Mouse (Mus musculus) limb, embryonic 15.5 days (tissue): ENCODE measurements around the gene Bpnt1. TPM values are rescaled to one million over a fixed set of nuclear protein-coding genes. Genes with fewer than 3 reads are reported as not detected.
A peak's percentile ranks its signal among the peaks of the same experiment; 100 is the strongest.

Source experiments
- ATAC-seq: fragments of 200-750 bp; cut with Nextera tagmentation; 2 replicates; pipeline ENCODE4 v1.8.0; 2017; ENCODE audit warnings: low read depth, moderate TSS enrichment; ENCODE audit not compliant: insufficient number of reproducible peaks, low FRiP score, low TSS enrichment
- H3K27ac ChIP-seq: fragments of 300-500 bp; sonication (generic); 2 replicates; pipeline ENCODE4 v1.5.1; 2015; ENCODE audit warnings: moderate library complexity, mild to moderate bottlenecking, inconsistent platforms
- H3K27me3 ChIP-seq: fragments of 300-500 bp; sonication (generic); 2 replicates; pipeline ENCODE4 v1.6.1; 2015; ENCODE audit warnings: inconsistent platforms
- H3K36me3 ChIP-seq: fragments of 300-500 bp; sonication (generic); 2 replicates; pipeline ENCODE4 v1.6.1; 2015; ENCODE audit warnings: inconsistent platforms
- H3K4me1 ChIP-seq: fragments of 300-500 bp; sonication (generic); 2 replicates; pipeline ENCODE4 v1.6.1; 2015; ENCODE audit warnings: inconsistent platforms
- H3K4me2 ChIP-seq: fragments of 300-500 bp; sonication (generic); 2 replicates; pipeline ENCODE4 v1.6.1; 2015; ENCODE audit warnings: mild to moderate bottlenecking, inconsistent platforms
- H3K4me3 ChIP-seq: fragments of 300-500 bp; sonication (generic); 2 replicates; pipeline ENCODE4 v1.5.1; 2015; ENCODE audit warnings: mild to moderate bottlenecking, inconsistent platforms
- H3K9ac ChIP-seq: fragments of 300-500 bp; sonication (generic); 2 replicates; pipeline ENCODE4 v1.6.1; 2015; ENCODE audit warnings: inconsistent platforms
- H3K9me3 ChIP-seq: fragments of 300-500 bp; sonication (generic); 2 replicates; pipeline ENCODE4 v1.6.1; 2016; ENCODE audit warnings: inconsistent platforms
- WGBS: fragments of 180-500 bp; shearing (Covaris S2); methylation state at CpG from one replicate; pipeline ENCODE4 v1.1.7; 2015; 5-methylcytosine and 5-hydroxymethylcytosine counted together
- polyA plus RNA-seq: library from polyadenylated mRNA; unstranded; fragments of >200 nt; fragmentation: Nextera tagmentation; extraction: Ambion mirVana; gene quantifications from 2 replicates; pipeline ENCODE4 v1.2.1, GENCODE M21; 2015

Gene Bpnt1
- polyA plus RNA-seq, 1 experiment from 2014 or later, result 21.3 TPM

DNA sequence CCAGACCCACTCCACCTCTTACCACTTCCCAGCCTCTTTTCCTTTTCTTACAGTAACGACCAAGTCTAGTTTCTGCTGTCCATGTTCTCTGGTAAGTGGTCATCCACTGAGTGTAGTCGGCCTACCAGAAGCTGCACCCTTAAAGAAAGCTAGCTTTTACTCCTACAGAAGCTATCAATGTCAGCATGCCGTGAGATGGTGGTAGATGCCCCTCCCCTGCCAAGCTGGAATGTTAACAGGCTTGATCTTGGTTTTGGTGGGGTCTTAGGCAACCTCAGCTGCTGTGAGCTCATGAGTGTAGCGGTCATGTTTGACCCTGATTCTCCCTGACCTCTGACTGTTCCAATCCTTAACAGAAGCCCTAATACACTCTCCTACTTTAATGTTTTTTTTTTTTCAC, 26.3 kb downstream of the Bpnt1 start:
- WGBS, result 86% methylated on average over 4 of the region's 4 CpGs
- no peak for ATAC-seq
- H3K4me3 ChIP-seq, result no peak overlapping the region
- peaks cover 43% of the 10 kb centered on the region for H3K36me3 ChIP-seq
- peaks cover 8% of the 10 kb centered on the region for H3K4me1 ChIP-seq
- no peak overlapping the region for H3K9ac ChIP-seq
- H3K27ac ChIP-seq, result no peak overlapping the region
- H3K4me2 ChIP-seq, result no peak overlapping the region
- H3K27me3 ChIP-seq, result no peaks in the 10 kb centered on the region
- H3K9me3 ChIP-seq, result no peaks in the 10 kb centered on the region

DNA sequence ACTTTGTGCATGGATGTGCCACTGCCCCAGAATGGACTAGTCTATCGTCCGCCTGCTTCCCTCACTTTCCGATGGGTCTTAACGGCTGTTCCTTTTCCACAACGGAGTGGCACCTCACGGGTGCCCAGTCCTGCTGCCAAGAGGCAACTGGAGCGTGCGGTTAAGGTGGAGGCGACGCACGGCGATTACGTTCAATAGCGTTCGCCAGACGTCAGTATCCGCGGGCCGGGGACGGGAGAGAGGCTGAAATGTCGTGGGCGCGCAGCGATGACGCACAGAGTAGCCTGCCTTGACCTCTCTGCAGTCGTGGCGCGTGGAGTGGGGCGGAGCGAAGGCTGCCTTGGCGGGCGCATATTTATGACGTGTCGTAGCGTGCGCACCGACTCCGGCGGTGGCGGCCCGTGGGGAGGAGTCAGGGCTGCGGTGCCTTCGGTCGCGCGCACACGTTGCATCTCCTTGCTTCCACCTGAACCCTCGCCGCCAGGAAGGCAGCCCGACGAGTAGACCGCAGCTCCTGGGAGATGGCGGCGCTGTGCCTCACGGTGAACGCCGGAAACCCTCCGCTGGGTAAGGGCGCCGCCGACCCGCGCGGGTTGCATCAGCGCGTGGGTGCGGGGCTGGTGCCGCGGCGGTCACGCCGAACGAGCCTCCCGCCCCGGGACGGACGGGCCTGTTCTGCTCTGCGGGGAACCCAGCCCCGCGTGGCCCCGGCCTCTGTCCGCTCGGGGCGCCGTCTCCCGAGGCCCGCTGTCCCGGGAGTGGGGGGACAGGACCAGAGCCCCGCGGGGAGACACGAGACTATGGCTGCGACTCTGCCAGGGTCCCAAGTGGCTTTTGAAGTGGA, 30.9 kb downstream of the Bpnt1 start, which contains the start of gene Eprs:
Gene Eprs, plus strand, starts transcription at position 368 of the 844 bp plus-strand sequence.
- peak within 1 kb of the TSS; percentile 97 for H3K27ac ChIP-seq
- H3K36me3 ChIP-seq, result peaks cover 17% of the 10 kb centered on the region
- H3K4me3 ChIP-seq, result peak within 1 kb of the TSS; percentile 98
- under 1% methylated on average over 82 of the region's 92 CpGs for WGBS
- ATAC-seq, result peak; percentile 96
- H3K27me3 ChIP-seq, result no peaks in the 10 kb centered on the region
- peak within 1 kb of the TSS; percentile 57 for H3K4me2 ChIP-seq
- H3K4me1 ChIP-seq, result peaks cover 26% of the 10 kb centered on the region
- H3K9me3 ChIP-seq, result no peaks in the 10 kb centered on the region
- H3K9ac ChIP-seq, result peak within 1 kb of the TSS; percentile 92

DNA sequence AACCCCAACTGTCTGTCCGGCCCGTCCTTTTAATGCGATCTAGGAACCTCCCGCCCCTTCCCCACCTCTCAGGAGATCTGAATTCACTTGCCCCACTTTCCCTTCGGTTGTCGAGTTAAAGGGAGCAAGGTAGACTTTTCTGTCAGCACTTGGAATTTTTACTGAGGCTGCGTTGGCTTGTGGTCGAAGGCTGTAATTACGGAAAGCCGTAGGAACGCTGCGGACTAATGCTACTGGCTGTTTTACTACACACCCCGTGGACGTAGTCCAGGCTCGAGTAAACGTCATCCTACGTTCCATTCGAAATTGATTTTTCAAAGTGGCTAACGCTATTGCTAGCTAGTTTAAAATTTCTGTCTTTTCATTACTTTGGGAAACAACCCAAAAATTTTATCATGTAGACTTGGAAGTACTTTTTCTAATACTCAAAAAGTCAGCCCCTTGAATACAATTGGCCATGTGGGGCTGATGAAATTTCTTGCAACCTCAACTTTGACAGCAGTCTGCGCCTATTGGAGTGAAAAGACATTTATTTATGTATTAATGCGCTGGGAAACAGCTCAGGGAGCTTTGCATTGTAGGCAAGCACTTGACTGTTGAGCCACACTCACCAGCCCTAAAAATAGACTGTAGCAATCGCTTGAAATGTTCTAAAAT, 31.7 kb downstream of the Bpnt1 start:
- Histone ChIP-seq H3K4me1 (peaks cover 26% of the 10 kb centered on the region), H3K9ac (peak overlapping the region; percentile 92), H3K4me2 (peak overlapping the region; percentile 54), H3K4me3 (peak overlapping the region; percentile 98), H3K27ac (peak overlapping the region; percentile 97), H3K9me3 (no peaks in the 10 kb centered on the region), H3K27me3 (no peaks in the 10 kb centered on the region), H3K36me3 (peaks cover 16% of the 10 kb centered on the region; the same call in 1 of the 2 replicates)
- whole genome bisulfite sequencing, result 3% methylated on average over 22 of the region's 22 CpGs
- ATAC-seq, result no peak

DNA sequence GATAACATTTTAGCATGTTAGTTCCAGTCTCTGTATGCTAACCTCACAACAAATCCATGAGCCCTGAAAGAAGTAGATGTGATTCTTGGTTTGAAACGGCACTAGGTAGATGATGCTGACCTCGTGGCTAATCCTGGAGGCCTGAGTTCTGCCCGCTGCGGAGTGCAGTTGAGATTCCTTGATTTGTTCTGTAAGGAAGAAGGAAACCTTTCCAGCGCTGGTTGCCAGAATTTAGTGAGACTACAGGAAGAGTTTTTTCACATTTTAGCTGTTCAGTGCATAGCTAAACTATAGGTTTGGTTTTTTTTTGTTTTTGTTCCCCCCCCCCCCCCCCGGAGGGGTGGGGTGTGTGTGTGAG, 32.2 kb downstream of the Bpnt1 start:
- 38% methylated on average over 6 of the region's 6 CpGs for WGBS
- no peaks in the 10 kb centered on the region for H3K27me3 ChIP-seq
- no peak for ATAC-seq
- peak overlapping the region; percentile 98 for H3K4me3 ChIP-seq
- H3K4me1 ChIP-seq, result peaks cover 26% of the 10 kb centered on the region
- H3K36me3 ChIP-seq, result peaks cover 13% of the 10 kb centered on the region; the same call in 1 of the 2 replicates
- no peaks in the 10 kb centered on the region for H3K9me3 ChIP-seq
- H3K4me2 ChIP-seq, result peak overlapping the region; percentile 54
- H3K9ac ChIP-seq, result peak overlapping the region; percentile 92; the same call in 1 of the 2 replicates
- H3K27ac ChIP-seq, result peak overlapping the region; percentile 97; the same call in 1 of the 2 replicates

DNA sequence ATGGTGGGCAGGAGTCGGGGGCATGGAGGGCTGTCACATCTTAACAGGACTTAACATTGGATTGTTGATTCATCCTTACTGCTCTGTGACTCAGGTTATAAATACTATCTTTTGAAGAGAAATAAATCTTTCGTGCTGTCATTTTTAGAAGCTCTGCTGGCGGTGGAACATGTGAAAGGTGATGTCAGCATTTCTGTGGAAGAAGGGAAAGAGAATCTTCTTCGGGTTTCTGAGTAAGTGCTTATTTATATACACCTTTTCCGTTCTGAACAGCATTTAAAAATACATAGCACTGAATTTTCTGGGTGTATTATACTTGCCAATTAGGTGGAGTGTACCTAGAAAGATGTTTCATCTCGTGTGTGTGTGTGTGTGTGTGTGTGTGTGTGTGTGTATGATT, 35.4 kb downstream of the Bpnt1 start:
- 73% methylated on average over 6 of the region's 6 CpGs for WGBS
- H3K27me3 ChIP-seq, result no peaks in the 10 kb centered on the region
- no peak overlapping the region for H3K9ac ChIP-seq
- H3K9me3 ChIP-seq, result no peaks in the 10 kb centered on the region
- no peak overlapping the region for H3K27ac ChIP-seq
- peaks cover 18% of the 10 kb centered on the region for H3K4me1 ChIP-seq
- no peak overlapping the region for H3K4me3 ChIP-seq
- peaks cover 41% of the 10 kb centered on the region for H3K36me3 ChIP-seq
- no peak for ATAC-seq
- no peak overlapping the region for H3K4me2 ChIP-seq

DNA sequence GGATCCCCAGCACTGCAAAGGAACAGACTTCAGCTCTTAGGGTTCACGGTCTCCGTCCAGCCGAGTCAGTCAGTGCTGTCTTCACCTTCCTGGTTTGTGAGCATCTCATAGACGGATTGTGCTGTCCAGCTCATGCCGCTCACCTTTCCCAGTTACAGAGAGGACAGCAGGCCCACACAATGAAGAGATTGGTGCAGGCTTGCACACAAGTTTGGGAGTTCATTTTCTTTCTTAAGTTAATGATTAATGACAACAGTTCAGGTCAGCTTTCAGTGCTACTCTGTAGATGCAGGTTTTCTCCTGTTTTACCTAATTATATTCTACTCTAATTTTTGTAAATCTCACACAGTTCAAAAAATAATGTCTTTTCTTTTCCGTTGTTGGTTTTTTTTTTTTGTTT, 38.0 kb downstream of the Bpnt1 start:
- Histone ChIP-seq H3K9ac (no peak overlapping the region), H3K4me1 (peaks cover 8% of the 10 kb centered on the region), H3K4me2 (no peak overlapping the region), H3K27ac (no peak overlapping the region), H3K4me3 (no peak overlapping the region), H3K27me3 (no peaks in the 10 kb centered on the region), H3K9me3 (no peaks in the 10 kb centered on the region), H3K36me3 (peaks cover 61% of the 10 kb centered on the region)
- ATAC-seq, result no peak
- 92% methylated on average over 6 of the region's 6 CpGs for WGBS

DNA sequence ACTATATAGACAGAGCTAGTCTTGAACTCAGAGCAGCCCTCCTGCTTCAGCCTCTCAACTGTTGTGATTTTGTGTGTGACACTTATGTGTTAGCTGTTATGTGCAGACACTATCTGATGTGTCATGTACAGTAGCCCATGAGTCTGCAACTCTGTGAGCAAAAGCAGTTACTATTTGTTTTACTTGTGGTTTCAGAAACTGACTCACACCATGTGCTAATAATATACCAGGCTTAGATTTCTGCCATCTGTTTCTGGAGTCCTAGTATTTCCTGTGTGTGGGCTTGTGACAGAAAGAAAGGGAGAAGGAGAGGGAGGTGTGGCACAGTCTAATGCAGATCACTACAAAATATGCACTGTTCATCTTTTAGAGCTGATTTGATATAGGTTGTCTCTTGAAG, 44.4 kb downstream of the Bpnt1 start:
- ATAC-seq, result no peak
- H3K9me3 ChIP-seq, result no peaks in the 10 kb centered on the region
- H3K4me1 ChIP-seq, result no peaks in the 10 kb centered on the region
- H3K36me3 ChIP-seq, result peaks cover 83% of the 10 kb centered on the region
- no peak overlapping the region for H3K4me2 ChIP-seq
- H3K4me3 ChIP-seq, result no peak overlapping the region
- H3K27me3 ChIP-seq, result no peaks in the 10 kb centered on the region
- no peak overlapping the region for H3K27ac ChIP-seq
- no peak overlapping the region for H3K9ac ChIP-seq

DNA sequence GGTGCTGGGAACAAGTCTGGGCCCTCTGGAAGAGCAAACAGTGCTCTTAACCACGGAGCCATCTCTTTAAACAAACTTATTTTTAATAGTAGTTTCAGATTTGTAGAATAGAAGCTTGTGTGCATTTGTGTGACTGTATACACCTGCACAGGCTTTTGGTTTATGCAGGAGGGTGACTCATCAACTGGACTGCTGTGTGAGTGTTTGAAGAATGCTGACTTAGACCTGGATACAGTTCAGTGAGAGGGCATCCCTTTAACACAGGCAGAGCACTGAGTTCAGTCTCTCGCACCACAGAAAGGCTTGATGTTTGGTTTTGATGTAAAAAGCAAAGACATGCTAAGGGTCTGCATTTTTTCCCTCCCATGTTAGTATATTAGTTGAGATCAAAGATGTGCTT, 45.5 kb downstream of the Bpnt1 start:
- no peaks in the 10 kb centered on the region for H3K9me3 ChIP-seq
- no peak overlapping the region for H3K4me3 ChIP-seq
- no peak overlapping the region for H3K27ac ChIP-seq
- no peaks in the 10 kb centered on the region for H3K27me3 ChIP-seq
- no peaks in the 10 kb centered on the region for H3K4me1 ChIP-seq
- no peak overlapping the region for H3K4me2 ChIP-seq
- no peak overlapping the region for H3K9ac ChIP-seq
- ATAC-seq, result no peak
- peaks cover 81% of the 10 kb centered on the region for H3K36me3 ChIP-seq
- 95% methylated on average over 2 of the region's 2 CpGs for WGBS

DNA sequence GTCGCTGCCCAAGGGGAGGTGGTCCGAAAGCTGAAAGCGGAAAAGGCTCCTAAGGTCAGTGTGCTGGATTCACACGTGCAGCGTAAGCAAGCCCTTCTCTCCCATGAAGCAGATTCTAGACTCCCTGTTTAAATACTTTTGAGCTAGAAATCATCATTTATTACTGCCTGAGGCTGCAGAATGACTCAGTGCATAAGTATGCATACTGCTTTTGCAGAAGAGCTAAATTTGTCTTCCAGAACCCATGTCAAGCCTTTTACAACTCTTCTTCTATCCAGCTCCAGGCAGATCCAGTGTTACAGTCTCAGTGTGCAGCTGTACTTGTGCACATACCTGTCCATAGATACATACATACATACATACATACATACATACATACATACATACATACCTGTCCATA, 69.7 kb downstream of the Bpnt1 start:
- Histone ChIP-seq H3K36me3 (peaks cover 79% of the 10 kb centered on the region), H3K27me3 (no peaks in the 10 kb centered on the region), H3K4me2 (no peak overlapping the region), H3K4me3 (no peak overlapping the region), H3K9ac (no peak overlapping the region), H3K4me1 (no peaks in the 10 kb centered on the region), H3K9me3 (no peaks in the 10 kb centered on the region), H3K27ac (no peak overlapping the region)
- ATAC-seq, result no peak
- WGBS, result 80% methylated on average over 5 of the region's 5 CpGs

DNA sequence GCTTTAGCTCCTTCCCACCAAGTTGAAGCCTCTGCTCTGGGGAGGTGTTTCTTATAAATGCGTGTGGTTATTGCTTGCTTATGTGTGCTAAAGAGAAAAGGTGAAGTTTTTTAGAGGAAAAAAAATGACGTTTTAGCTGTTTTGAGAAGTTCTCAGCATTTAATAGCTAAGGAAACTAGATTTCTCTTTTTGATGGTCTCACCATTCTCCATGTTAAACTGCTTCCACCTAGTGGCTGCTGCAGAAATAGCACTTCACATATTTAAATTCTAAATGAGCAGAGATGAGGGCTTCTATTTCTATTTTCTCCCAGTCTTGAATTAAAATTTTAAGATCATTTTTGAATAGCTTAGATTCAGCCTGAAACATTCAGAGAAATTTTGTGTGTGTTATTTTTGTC, 72.1 kb downstream of the Bpnt1 start:
- H3K27me3 ChIP-seq, result no peaks in the 10 kb centered on the region
- WGBS, result 43% methylated on average over 2 of the region's 2 CpGs
- H3K36me3 ChIP-seq, result peaks cover 82% of the 10 kb centered on the region
- H3K27ac ChIP-seq, result no peak overlapping the region
- no peaks in the 10 kb centered on the region for H3K9me3 ChIP-seq
- no peak for ATAC-seq
- H3K4me1 ChIP-seq, result no peaks in the 10 kb centered on the region
- H3K9ac ChIP-seq, result no peak overlapping the region
- no peak overlapping the region for H3K4me2 ChIP-seq
- no peak overlapping the region for H3K4me3 ChIP-seq

DNA sequence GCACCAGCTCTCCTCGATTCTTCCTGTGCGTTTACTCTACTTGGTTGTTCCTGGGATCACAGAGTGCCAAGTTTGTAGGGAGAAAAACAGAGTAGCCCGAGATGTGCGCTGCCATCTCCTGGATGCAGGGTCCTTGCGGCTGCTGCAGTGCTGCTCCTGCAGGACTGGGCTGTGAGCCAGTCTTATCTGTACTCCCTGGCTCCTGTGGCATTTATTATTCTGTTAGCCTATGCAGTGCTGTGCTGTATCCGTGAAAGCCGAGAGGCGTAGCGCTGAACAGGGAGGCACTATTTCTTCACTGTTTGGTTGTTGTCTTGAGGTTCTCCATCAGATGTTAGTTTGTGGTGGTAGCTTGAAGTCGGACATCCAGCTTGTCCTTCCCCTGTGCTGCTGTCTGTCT, 74.0 kb downstream of the Bpnt1 start:
- Histone ChIP-seq H3K4me3 (no peak overlapping the region), H3K4me1 (no peaks in the 10 kb centered on the region), H3K9ac (no peak overlapping the region), H3K27ac (no peak overlapping the region), H3K9me3 (no peaks in the 10 kb centered on the region), H3K27me3 (no peaks in the 10 kb centered on the region), H3K4me2 (no peak overlapping the region), H3K36me3 (peaks cover 84% of the 10 kb centered on the region)
- no peak for ATAC-seq
- 90% methylated on average over 10 of the region's 10 CpGs for WGBS
